Mouse (Mus musculus): ENCODE measurements around the gene Rasa1. TPM values are rescaled to one million over a fixed set of nuclear protein-coding genes. Genes with fewer than 3 reads are reported as not detected.

Rasa1 gene
- 25.4 and 26.5 TPM in 2 replicates for total RNA-seq (2014; rRNA removed)
- 2.2 and 3.0 TPM in 2 replicates for polyA plus RNA-seq (2012; rRNA removed)

DNA sequence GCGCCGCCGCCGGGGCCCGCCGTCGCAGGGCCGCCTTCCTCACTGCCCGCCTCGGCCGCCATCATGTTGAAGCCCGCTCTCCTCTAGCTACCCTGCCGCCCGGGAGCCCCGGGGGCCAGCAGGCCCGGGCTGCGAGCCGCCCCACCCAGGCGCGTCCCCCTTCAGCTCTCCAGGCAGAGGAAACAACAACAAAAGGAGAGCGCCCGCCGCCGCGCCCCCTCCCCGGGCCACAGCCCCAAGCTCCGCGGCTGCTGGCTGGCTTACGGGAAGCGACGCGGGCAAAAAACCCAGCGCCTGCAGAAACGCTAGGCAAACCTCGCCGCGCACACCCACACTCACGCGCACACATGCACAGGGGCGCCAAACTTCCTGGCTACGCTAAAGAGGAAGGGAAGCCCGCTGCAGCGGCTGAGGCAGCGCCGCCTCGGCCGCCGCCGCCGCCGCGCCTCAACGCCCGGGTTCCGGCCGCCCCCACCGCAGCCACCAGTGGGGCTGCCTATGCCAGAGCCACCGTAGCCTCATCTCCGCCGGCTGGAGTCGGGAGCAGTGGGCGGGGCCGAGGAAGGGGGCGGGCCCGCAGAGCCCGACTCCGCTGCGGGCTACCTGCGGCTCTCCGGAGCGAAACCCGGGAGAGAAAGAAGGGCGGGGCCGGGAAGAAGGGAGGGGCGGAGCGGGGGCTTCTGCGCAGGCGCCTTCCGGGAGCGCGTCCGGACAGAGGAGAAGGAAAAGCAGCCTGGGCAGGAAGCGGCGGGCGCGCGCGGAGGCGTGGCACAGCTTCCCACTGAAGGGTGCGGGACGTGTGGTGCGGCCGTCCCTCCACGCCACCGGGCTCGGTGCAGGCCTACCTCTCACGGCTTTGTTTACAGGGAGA is at the start of gene Rasa1:
Gene Rasa1, minus strand, starts transcription at position 288 of the 871 bp plus-strand sequence.
- Histone ChIP-seq H3K27me3 (ENCODE audit: control insufficient read depth, insufficient read depth, low read length) (no peaks in the 10 kb centered on the region), H3K4me3 (ENCODE audit: insufficient read depth, low read depth, low read length) (peak within 1 kb of the TSS; percentile 68), H3K79me2 (ENCODE audit: control insufficient read depth, insufficient read depth, low read length) (peaks cover 10% of the 10 kb centered on the region; the same call in 1 of the 2 replicates), H3K36me3 (ENCODE audit: control insufficient read depth, insufficient read depth, low read length) (no peaks in the 10 kb centered on the region), H3K9ac (ENCODE audit: low read depth, low read length) (peak within 1 kb of the TSS; percentile 90), H3K4me1 (ENCODE audit: control insufficient read depth, insufficient read depth, low read length) (peaks cover 3% of the 10 kb centered on the region; the same call in 1 of the 2 replicates), H3K27ac (replicated peaks; ENCODE audit: insufficient read depth, low read depth, low read length) (peak within 1 kb of the TSS; percentile 74)
- TF ChIP-seq CTCF (IDR thresholded peaks at IDR 0.05; ENCODE audit: low read depth, low read length): no peak
- TF ChIP-seq POLR2A (IDR thresholded peaks at IDR 0.05; ENCODE audit: extremely low read depth, insufficient read depth, low read length): peak; percentile 80
- WGBS: under 1% methylated on average over 91 of the region's 97 CpGs
- DNase-seq (ENCODE audit: extremely low read depth, low read depth, low spot score): peak; percentile 84

- H3K36me3 ChIP-seq (ENCODE audit: control insufficient read depth, insufficient read depth, low read length): no peaks in the 10 kb centered on the region
- TF ChIP-seq CTCF (IDR thresholded peaks at IDR 0.05; ENCODE audit: low read depth, low read length) (no peak), POLR2A (IDR thresholded peaks at IDR 0.05; ENCODE audit: extremely low read depth, insufficient read depth, low read length) (no peak)
- H3K27me3 ChIP-seq (ENCODE audit: control insufficient read depth, insufficient read depth, low read length): no peaks in the 10 kb centered on the region
- 78% methylated on average over 2 of the region's 2 CpGs for WGBS
- H3K4me3 ChIP-seq (ENCODE audit: insufficient read depth, low read depth, low read length): no peak overlapping the region
- no peak for DNase-seq (ENCODE audit: extremely low read depth, low read depth, low spot score)
- no peak overlapping the region for H3K27ac ChIP-seq (replicated peaks; ENCODE audit: insufficient read depth, low read depth, low read length)
- H3K79me2 ChIP-seq (ENCODE audit: control insufficient read depth, insufficient read depth, low read length): no peaks in the 10 kb centered on the region
- no peak overlapping the region for H3K9ac ChIP-seq (ENCODE audit: low read depth, low read length)
- no peaks in the 10 kb centered on the region for H3K4me1 ChIP-seq (ENCODE audit: control insufficient read depth, insufficient read depth, low read length)
Observed at GRCm38 (mm10) chr13:85311547-85311946, 22.6 kb upstream of the Rasa1 start.

- Histone ChIP-seq H3K27ac (replicated peaks; ENCODE audit: insufficient read depth, low read depth, low read length) (no peak overlapping the region), H3K9ac (ENCODE audit: low read depth, low read length) (no peak overlapping the region), H3K27me3 (ENCODE audit: control insufficient read depth, insufficient read depth, low read length) (no peaks in the 10 kb centered on the region), H3K79me2 (ENCODE audit: control insufficient read depth, insufficient read depth, low read length) (no peaks in the 10 kb centered on the region), H3K4me3 (ENCODE audit: insufficient read depth, low read depth, low read length) (no peak overlapping the region), H3K4me1 (ENCODE audit: control insufficient read depth, insufficient read depth, low read length) (no peaks in the 10 kb centered on the region), H3K36me3 (ENCODE audit: control insufficient read depth, insufficient read depth, low read length) (no peaks in the 10 kb centered on the region)
- WGBS: 68% methylated on average over 5 of the region's 5 CpGs
- TF ChIP-seq CTCF (IDR thresholded peaks at IDR 0.05; ENCODE audit: low read depth, low read length) (no peak), POLR2A (IDR thresholded peaks at IDR 0.05; ENCODE audit: extremely low read depth, insufficient read depth, low read length) (no peak)
- no peak for DNase-seq (ENCODE audit: extremely low read depth, low read depth, low spot score)
Observed at GRCm38 (mm10) chr13:85310968-85311367, 22.0 kb upstream of the Rasa1 start.

DNA sequence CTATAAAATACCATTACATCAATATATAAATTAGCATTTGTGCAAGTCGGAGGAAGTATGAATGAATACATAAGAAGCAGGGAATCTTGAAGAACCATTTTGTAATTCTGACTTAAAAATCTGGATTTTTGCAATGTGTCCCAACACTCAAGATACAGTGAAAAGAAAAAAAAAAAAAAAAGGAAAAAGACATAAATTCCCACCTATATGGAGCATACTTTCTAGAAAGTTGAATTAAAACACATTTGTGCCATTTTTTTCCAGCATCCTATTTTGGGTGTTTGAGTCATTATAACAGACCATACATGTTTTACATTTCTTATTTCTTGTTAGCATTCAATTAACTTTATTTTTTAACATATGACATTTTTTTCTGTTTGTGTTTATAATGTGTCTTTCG is 21.6 kb upstream of the Rasa1 start:
- no peak overlapping the region for H3K4me3 ChIP-seq (ENCODE audit: insufficient read depth, low read depth, low read length)
- H3K36me3 ChIP-seq (ENCODE audit: control insufficient read depth, insufficient read depth, low read length): no peaks in the 10 kb centered on the region
- TF ChIP-seq CTCF (IDR thresholded peaks at IDR 0.05; ENCODE audit: low read depth, low read length) (no peak), POLR2A (IDR thresholded peaks at IDR 0.05; ENCODE audit: extremely low read depth, insufficient read depth, low read length) (no peak)
- DNase-seq (ENCODE audit: extremely low read depth, low read depth, low spot score): no peak
- no peak overlapping the region for H3K27ac ChIP-seq (replicated peaks; ENCODE audit: insufficient read depth, low read depth, low read length)
- H3K4me1 ChIP-seq (ENCODE audit: control insufficient read depth, insufficient read depth, low read length): no peaks in the 10 kb centered on the region
- whole genome bisulfite sequencing: 91% methylated on average over 2 of the region's 2 CpGs
- no peak overlapping the region for H3K9ac ChIP-seq (ENCODE audit: low read depth, low read length)
- no peaks in the 10 kb centered on the region for H3K79me2 ChIP-seq (ENCODE audit: control insufficient read depth, insufficient read depth, low read length)
- no peaks in the 10 kb centered on the region for H3K27me3 ChIP-seq (ENCODE audit: control insufficient read depth, insufficient read depth, low read length)

- Histone ChIP-seq H3K9ac (ENCODE audit: low read depth, low read length) (no peak overlapping the region), H3K4me1 (ENCODE audit: control insufficient read depth, insufficient read depth, low read length) (no peaks in the 10 kb centered on the region), H3K27me3 (ENCODE audit: control insufficient read depth, insufficient read depth, low read length) (no peaks in the 10 kb centered on the region), H3K36me3 (ENCODE audit: control insufficient read depth, insufficient read depth, low read length) (no peaks in the 10 kb centered on the region), H3K27ac (replicated peaks; ENCODE audit: insufficient read depth, low read depth, low read length) (no peak overlapping the region), H3K4me3 (ENCODE audit: insufficient read depth, low read depth, low read length) (no peak overlapping the region), H3K79me2 (ENCODE audit: control insufficient read depth, insufficient read depth, low read length) (no peaks in the 10 kb centered on the region)
- TF ChIP-seq POLR2A (IDR thresholded peaks at IDR 0.05; ENCODE audit: extremely low read depth, insufficient read depth, low read length) (no peak), CTCF (IDR thresholded peaks at IDR 0.05; ENCODE audit: low read depth, low read length) (no peak)
- DNase-seq (ENCODE audit: extremely low read depth, low read depth, low spot score): no peak
Observed at GRCm38 (mm10) chr13:85306039-85306438, 17.1 kb upstream of the Rasa1 start.

DNA sequence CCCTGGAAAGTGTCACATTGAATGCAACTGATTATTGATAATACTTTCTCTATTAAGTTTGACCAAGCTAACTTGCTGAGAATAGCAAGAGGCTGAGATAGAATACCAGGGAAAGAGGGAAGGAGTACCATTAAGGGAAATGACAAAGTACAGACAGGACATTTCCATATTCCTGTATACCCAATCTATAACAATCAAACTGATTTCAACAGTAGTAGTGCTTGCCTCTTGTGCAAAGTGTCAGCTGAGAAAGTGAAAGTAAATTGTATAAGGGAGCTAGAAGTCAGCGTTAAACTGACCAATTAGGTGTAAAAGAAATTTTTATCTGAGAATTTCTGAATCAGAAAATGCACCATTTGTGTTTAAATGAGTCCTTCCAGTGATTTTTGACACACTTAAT is 1.7 kb upstream of the Rasa1 start:
- Histone ChIP-seq H3K4me3 (ENCODE audit: insufficient read depth, low read depth, low read length) (peak overlapping the region; percentile 41; the same call in 1 of the 2 replicates), H3K9ac (ENCODE audit: low read depth, low read length) (no peak overlapping the region), H3K4me1 (ENCODE audit: control insufficient read depth, insufficient read depth, low read length) (peaks cover 3% of the 10 kb centered on the region; the same call in 1 of the 2 replicates), H3K27ac (replicated peaks; ENCODE audit: insufficient read depth, low read depth, low read length) (no peak overlapping the region), H3K79me2 (ENCODE audit: control insufficient read depth, insufficient read depth, low read length) (peaks cover 8% of the 10 kb centered on the region; the same call in 1 of the 2 replicates), H3K27me3 (ENCODE audit: control insufficient read depth, insufficient read depth, low read length) (no peaks in the 10 kb centered on the region), H3K36me3 (ENCODE audit: control insufficient read depth, insufficient read depth, low read length) (no peaks in the 10 kb centered on the region)
- peak; percentile 58 for DNase-seq (ENCODE audit: extremely low read depth, low read depth, low spot score)
- TF ChIP-seq POLR2A (IDR thresholded peaks at IDR 0.05; ENCODE audit: extremely low read depth, insufficient read depth, low read length) (no peak), CTCF (IDR thresholded peaks at IDR 0.05; ENCODE audit: low read depth, low read length) (no peak)
- WGBS: 2% methylated on average over 1 of the region's 1 CpGs

Data from liver, adult 2 months (tissue).